In genomic region chr2:9574196-9574595, GRCm38 (mm10) we compare ENCODE assay signal across 9 mouse cellular contexts.
A peak's percentile ranks its signal among the peaks of the same experiment; 100 is the strongest.
DNase-seq lines count a peak whose midpoint lies in the region; ATAC-seq lines count a peak whose summit lies in the region.
"Had no signal": no experiment of that assay in that cellular context is flagged by ENCODE, and none has a peak within 500 bp of the region (broad histone marks: within the 10 kb centered on the region; RNA-seq: fewer than 3 reads in every experiment).

No protein-coding gene starts in this region.

- peak; percentile 74 for DNase-seq in forebrain, embryonic 11.5 days (ENCODE audit: low spot score)
- DNase-seq in forebrain, embryonic 10.5 days (ENCODE audit: extremely low spot score, low spot score) = no peak
- DNase-seq in MN1 (ENCODE audit: low spot score) = peak; percentile 54
- DNase-seq in lung, postnatal 10 days = peak; percentile 40
- DNase-seq in adrenal gland, postnatal 25 days = no peak
- DNase-seq in gastrocnemius, adult 18-20 months (ENCODE audit: low spot score) = no peak
- no peak for DNase-seq in cerebellum, postnatal 25 days
- DNase-seq: thymus, adult 18-20 months had no signal

- ATAC-seq in forebrain, embryonic 11.5 days (replicated peaks; ENCODE audit: low FRiP score) = peak; percentile 92
- ATAC-seq in inflammation-experienced regulatory T-cells, adult 6 months = peak; percentile 35

- H3K4me1 ChIP-seq in forebrain, embryonic 11.5 days (replicated peaks; ENCODE audit: control insufficient read depth, insufficient read depth, low read length) = no peaks in the 10 kb centered on the region
- 0 out of 2 replicates have a peak, but pooled peaks cover 7% of the 10 kb centered on the region for H3K4me1 ChIP-seq in forebrain, embryonic 10.5 days

- no peaks in the 10 kb centered on the region for H3K27me3 ChIP-seq in forebrain, embryonic 11.5 days (ENCODE audit: control insufficient read depth, insufficient read depth, low read length)
- no peaks in the 10 kb centered on the region for H3K27me3 ChIP-seq in forebrain, embryonic 10.5 days (ENCODE audit: poor library complexity, severe bottlenecking)

- no peak overlapping the region for H3K9ac ChIP-seq in forebrain, embryonic 11.5 days (ENCODE audit: low read length)

- no peak overlapping the region for H3K4me2 ChIP-seq in forebrain, embryonic 11.5 days (ENCODE audit: low read depth, low read length, severe bottlenecking)

- no peak overlapping the region for H3K4me3 ChIP-seq in forebrain, embryonic 11.5 days (ENCODE audit: low read depth, low read length)
- H3K4me3 ChIP-seq in forebrain, embryonic 10.5 days = no peak overlapping the region

- no peaks in the 10 kb centered on the region for H3K9me3 ChIP-seq in forebrain, embryonic 11.5 days (ENCODE audit: control insufficient read depth, low read length)
- no peaks in the 10 kb centered on the region for H3K9me3 ChIP-seq in forebrain, embryonic 10.5 days

- WGBS in forebrain, embryonic 11.5 days = 54% methylated on average over 6 of the region's 6 CpGs
- WGBS in forebrain, embryonic 10.5 days = 66% methylated on average over 6 of the region's 6 CpGs

- H3K36me3 ChIP-seq in forebrain, embryonic 11.5 days (ENCODE audit: control insufficient read depth, insufficient read depth, low read length) = no peaks in the 10 kb centered on the region
- H3K36me3 ChIP-seq in forebrain, embryonic 10.5 days (replicated peaks) = no peaks in the 10 kb centered on the region

- no peak overlapping the region for H3K27ac ChIP-seq in forebrain, embryonic 11.5 days (ENCODE audit: low read depth, low read length)
- H3K27ac ChIP-seq in forebrain, embryonic 10.5 days = no peak overlapping the region

Comparison
In these comparisons a context has a peak if more than half of its experiments do, and no peak if none do; other contexts are left out.
1. DNase-seq: peak in forebrain, embryonic 11.5 days (single experiment), MN1 (single experiment) and lung, postnatal 10 days (single experiment); none in forebrain, embryonic 10.5 days (single experiment), adrenal gland, postnatal 25 days (single experiment), gastrocnemius, adult 18-20 months (single experiment) and cerebellum, postnatal 25 days (0 of 2).